Mouse (Mus musculus) embryonic stem cell, embryonic (primary cell): ENCODE measurements around the gene Smarcb1.

Source experiments
- CTCF ChIA-PET, 4 experiments: fragments of 300-600 bp in 2 of 4; fragments of 350-600 bp in 2 of 4; sonication (Branson Sonifier 250); formaldehyde crosslinking; loops; one replicate each; lab custom pipeline; 2022; ENCODE audit warnings: inconsistent platforms in 2 of 4; lab: Charles Lee
- POLR2A ChIA-PET, 4 experiments: fragments of 300-600 bp in 2 of 4; fragments of 350-600 bp in 2 of 4; sonication (Branson Sonifier 250); formaldehyde crosslinking; loops; one replicate each; lab custom pipeline; 2022; ENCODE audit warnings: antibody characterized with exemption in 4 of 4, inconsistent platforms in 1 of 4; lab: Charles Lee

Smarcb1 gene

GRCm38 (mm10) chr10:75887504-75887903, 33.9 kb downstream of the Smarcb1 start:
- CTCF ChIA-PET: interaction anchor here in 2 of 4 experiments (0.6 to 1.0 kb wide), 3 partner anchors 15 to 301 kb away, joined by 3 to 15 read pairs (median 3); partner anchors contain the start of gene Gstt2 (in 1 of the 2)
- POLR2A ChIA-PET: interaction anchor here in 3 of 4 experiments (0.6 to 3.0 kb wide), 9 partner anchors 14 to 323 kb away, joined by 3 to 18 read pairs (median 4); partner anchors contain the start of genes Mif (in 1 of the 3) and Mmp11 (in 1 of the 3)

GRCm38 (mm10) chr10:75884742-75885141, 36.7 kb downstream of the Smarcb1 start:
- POLR2A ChIA-PET: interaction anchor here in 2 of 4 experiments (0.6 to 1.4 kb wide), 3 partner anchors 31 to 53 kb away, joined by 3 to 5 read pairs (median 3); no protein-coding TSS in a partner anchor
- CTCF ChIA-PET: no interaction called here

GRCm38 (mm10) chr10:75883232-75883552, 38.2 kb downstream of the Smarcb1 start:
- CTCF ChIA-PET: interaction anchor here (0.5 to 2.8 kb wide), 56 partner anchors 9 to 297 kb away, joined by 3 to 18 read pairs (median 4); partner anchors contain the start of genes Mif (in 2 of the 4), Ddt (in 1 of the 4), Derl3 (in 1 of the 4) and Gm867 (in 1 of the 4)
- POLR2A ChIA-PET: interaction anchor here (0.7 to 16.1 kb wide), 68 partner anchors 9 to 557 kb away, joined by 3 to 260 read pairs (median 11); partner anchors contain the start of genes Mif (in 4 of the 4), Chchd10 (in 3 of the 4), Ddt (in 3 of the 4) and Gstt2 (in 3 of the 4)

- ChIA-PET CTCF (interaction anchor here (0.5 to 2.8 kb wide), 71 partner anchors 9 to 317 kb away, joined by 3 to 18 read pairs (median 4); partner anchors contain the start of genes Gstt2 (in 2 of the 4), Mif (in 2 of the 4), Ddt (in 1 of the 4) and Derl3 (in 1 of the 4)), POLR2A (interaction anchor here (0.6 to 16.1 kb wide), 96 partner anchors 9 to 1054 kb away, joined by 3 to 260 read pairs (median 6); partner anchors contain the start of genes Mif (in 4 of the 4), Chchd10 (in 3 of the 4), Ddt (in 3 of the 4) and Gstt2 (in 3 of the 4))
Observed at GRCm38 (mm10) chr10:75882433-75883231, 38.8 kb downstream of the Smarcb1 start.

GRCm38 (mm10) chr10:75881578-75882432, 39.6 kb downstream of the Smarcb1 start:
- POLR2A ChIA-PET: interaction anchor here (0.6 to 16.1 kb wide), 89 partner anchors 9 to 1054 kb away, joined by 3 to 260 read pairs (median 7); partner anchors contain the start of genes Mif (in 4 of the 4), Chchd10 (in 3 of the 4), Ddt (in 3 of the 4) and Gstt2 (in 3 of the 4)
- CTCF ChIA-PET: interaction anchor here (0.6 to 2.8 kb wide), 37 partner anchors 8 to 1636 kb away, joined by 3 to 15 read pairs (median 4); partner anchors contain the start of genes Gstt2 (in 2 of the 4), Ddt (in 1 of the 4), Derl3 (in 1 of the 4) and Mif (in 1 of the 4)

GRCm38 (mm10) chr10:75880771-75881577, 40.4 kb downstream of the Smarcb1 start:
- CTCF ChIA-PET: interaction anchor here (0.5 to 2.8 kb wide), 13 partner anchors 20 to 177 kb away, joined by 3 to 15 read pairs (median 4); partner anchors contain the start of gene Gstt2 (in 1 of the 4)
- POLR2A ChIA-PET: interaction anchor here (0.6 to 16.1 kb wide), 65 partner anchors 8 to 464 kb away, joined by 3 to 260 read pairs (median 10); partner anchors contain the start of genes Mif (in 4 of the 4), Chchd10 (in 3 of the 4), Gstt2 (in 3 of the 4) and Mmp11 (in 3 of the 4)

GRCm38 (mm10) chr10:75880351-75880750, 41.1 kb downstream of the Smarcb1 start:
- POLR2A ChIA-PET: interaction anchor here (0.6 to 16.1 kb wide), 22 partner anchors 9 to 116 kb away, joined by 3 to 260 read pairs (median 19); partner anchors contain the start of genes Mif (in 4 of the 4), Gstt2 (in 2 of the 4), Mmp11 (in 2 of the 4) and Cabin1 (in 1 of the 4)
- CTCF ChIA-PET: interaction anchor here in 2 of 4 experiments (0.5 to 1.0 kb wide), 3 partner anchors 27 to 136 kb away, joined by 3 to 4 read pairs (median 4); no protein-coding TSS in a partner anchor

GRCm38 (mm10) chr10:75878836-75879235, 42.6 kb downstream of the Smarcb1 start:
- POLR2A ChIA-PET: interaction anchor here (0.7 to 16.1 kb wide), 31 partner anchors 9 to 243 kb away, joined by 3 to 260 read pairs (median 4); partner anchors contain the start of genes Mif (in 4 of the 4), Gstt2 (in 3 of the 4), Chchd10 (in 2 of the 4) and Mmp11 (in 2 of the 4)
- CTCF ChIA-PET: no interaction called here

- CTCF ChIA-PET: interaction anchor here (0.5 to 1.6 kb wide), 4 partner anchors 9 to 35 kb away, joined by 3 to 8 read pairs (median 6); no protein-coding TSS in a partner anchor
- POLR2A ChIA-PET: interaction anchor here in 3 of 4 experiments (0.6 to 16.1 kb wide), 23 partner anchors 8 to 225 kb away, joined by 3 to 260 read pairs (median 7); partner anchors contain the start of genes Mif (in 3 of the 3), Gstt2 (in 2 of the 3), Cabin1 (in 1 of the 3) and Ddt (in 1 of the 3)
Observed at GRCm38 (mm10) chr10:75873543-75874170, 47.8 kb downstream of the Smarcb1 start.

GRCm38 (mm10) chr10:75872915-75873542, 48.4 kb downstream of the Smarcb1 start:
- ChIA-PET CTCF (interaction anchor here in 2 of 4 experiments (0.9 to 1.6 kb wide), 2 partner anchors 10 to 34 kb away, joined by 3 to 7 read pairs; no protein-coding TSS in a partner anchor), POLR2A (interaction anchor here in 3 of 4 experiments (0.5 to 16.1 kb wide), 29 partner anchors 9 to 310 kb away, joined by 3 to 260 read pairs (median 6); partner anchors contain the start of genes Mif (in 3 of the 3), Gstt2 (in 2 of the 3), Cabin1 (in 1 of the 3) and Ddt (in 1 of the 3))

- CTCF ChIA-PET: interaction anchor here in 1 of 4 experiments (0.7 to 1.6 kb wide), 3 partner anchors 11 to 351 kb away, joined by 3 to 7 read pairs (median 4); no protein-coding TSS in a partner anchor
- POLR2A ChIA-PET: interaction anchor here in 3 of 4 experiments (0.5 to 16.1 kb wide), 29 partner anchors 10 to 310 kb away, joined by 3 to 260 read pairs (median 5); partner anchors contain the start of genes Mif (in 3 of the 3), Mmp11 (in 2 of the 3), Ddt (in 1 of the 3) and Gstt2 (in 1 of the 3)
Observed at GRCm38 (mm10) chr10:75872025-75872914, 49.1 kb downstream of the Smarcb1 start.

GRCm38 (mm10) chr10:75861587-75861986, 59.8 kb downstream of the Smarcb1 start:
- CTCF ChIA-PET: interaction anchor here in 3 of 4 experiments (0.6 to 1.1 kb wide), 4 partner anchors 20 to 308 kb away, joined by 3 to 7 read pairs (median 4); no protein-coding TSS in a partner anchor
- POLR2A ChIA-PET: interaction anchor here in 3 of 4 experiments (0.6 to 10.3 kb wide), 26 partner anchors 8 to 90 kb away, joined by 3 to 260 read pairs (median 8); partner anchors contain the start of genes Gm867 (in 2 of the 3), Gstt2 (in 2 of the 3), Smarcb1 (in 2 of the 3) and Ddt (in 1 of the 3)

- POLR2A ChIA-PET: interaction anchor here (0.7 to 10.3 kb wide), 40 partner anchors 9 to 256 kb away, joined by 3 to 260 read pairs (median 10); partner anchors contain the start of genes Cabin1 (in 2 of the 4), Gm867 (in 2 of the 4), Gstt2 (in 2 of the 4) and Smarcb1 (in 2 of the 4)
- CTCF ChIA-PET: interaction anchor here in 3 of 4 experiments (0.6 to 1.8 kb wide), 4 partner anchors 21 to 307 kb away, joined by 3 to 11 read pairs (median 4); partner anchors contain the start of gene Gstt2 (in 1 of the 3)
Observed at GRCm38 (mm10) chr10:75860746-75861145, 60.7 kb downstream of the Smarcb1 start.
